Mouse (Mus musculus): ENCODE measurements around the gene Nlrc4. TPM values are rescaled to one million over a fixed set of nuclear protein-coding genes. Genes with fewer than 3 reads are reported as not detected.
"Not testable (repeated sequence)": the region's sequence is repeated elsewhere in the genome, so short reads cannot be mapped to it uniquely, and the experiment has no call there.

Gene Nlrc4
- under 1 TPM; 0.43 to 0.52 TPM for total RNA-seq (2021)
- 0.03 and 0.10 TPM in 2 replicates for polyA plus RNA-seq (2012; rRNA removed)
- long read RNA-seq = 0 reads

DNA sequence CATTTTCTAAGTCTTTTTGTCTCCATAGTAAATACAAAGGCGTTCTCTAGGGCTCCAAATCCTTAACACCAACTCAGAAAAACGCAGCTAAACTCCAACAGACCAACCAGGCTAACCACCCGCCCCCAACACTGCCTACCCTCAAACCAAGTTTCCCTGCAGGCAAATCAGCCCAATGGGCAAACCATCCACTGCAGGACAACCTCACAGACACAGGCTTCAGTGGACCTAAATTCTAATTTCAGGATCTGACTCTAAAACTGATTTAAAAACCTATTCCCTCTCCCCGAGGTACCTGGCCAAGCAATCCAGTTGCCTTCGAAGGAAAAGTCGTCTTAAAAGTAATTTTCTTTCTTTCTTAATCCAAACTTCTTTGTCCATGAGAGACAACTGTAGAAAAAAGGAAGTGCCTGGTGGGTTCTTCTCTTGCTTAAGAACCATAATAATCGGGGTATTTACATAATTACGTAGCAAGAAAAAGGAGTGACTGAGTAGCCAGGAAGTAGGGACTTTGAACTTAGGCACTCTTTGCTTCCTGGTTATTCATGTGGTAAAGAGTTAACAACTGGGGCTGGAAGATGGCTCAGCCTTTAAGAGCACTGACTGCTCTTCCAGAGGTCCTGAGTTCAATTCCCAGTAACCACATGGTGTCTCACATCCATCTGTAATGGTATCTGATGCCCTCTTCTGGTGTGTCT, at the start of gene Nlrc4:
Gene Nlrc4 (minus strand): TSS at position 432 of the 698 bp plus-strand sequence.
- no peak for DNase-seq

DNA sequence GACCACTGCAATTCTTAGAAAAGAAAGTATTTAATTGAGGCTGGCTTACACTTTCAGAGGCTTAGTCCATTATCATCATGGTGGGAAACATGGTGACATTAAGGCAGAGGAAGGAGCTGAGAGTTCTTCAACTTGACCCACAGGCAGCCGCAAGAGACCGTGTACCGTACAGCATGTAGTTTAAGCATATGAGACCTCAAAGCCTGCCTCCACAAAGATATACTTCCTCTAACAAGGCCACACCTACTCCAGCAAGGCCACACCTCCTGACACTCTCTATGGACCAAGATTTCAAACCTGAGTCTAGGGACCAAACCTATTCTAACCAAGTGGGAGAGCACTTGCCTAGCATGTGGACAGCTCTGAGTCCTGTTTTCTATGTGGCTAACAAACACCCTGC, 49.7 kb upstream of the Nlrc4 start:
- no peak for DNase-seq

DNA sequence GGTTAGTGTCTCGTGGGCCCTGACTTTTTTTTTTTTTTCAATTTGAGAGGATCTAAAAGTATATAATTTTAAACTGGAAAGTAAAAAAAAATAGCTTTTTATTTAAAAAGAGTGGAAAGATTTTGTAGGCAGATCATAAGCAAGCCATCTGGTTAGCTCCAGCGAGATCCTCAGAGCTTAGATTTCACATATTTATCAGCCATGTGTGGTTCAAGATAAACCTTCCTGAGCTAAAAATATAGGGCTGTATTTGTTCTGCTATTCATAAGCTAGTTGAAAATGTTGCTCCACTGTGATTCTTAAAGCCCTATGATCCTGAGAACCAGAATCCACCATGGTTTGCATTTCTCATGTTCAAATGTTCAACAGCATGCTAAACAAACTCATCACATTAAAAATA, 49.0 kb upstream of the Nlrc4 start:
- no peak for DNase-seq

DNA sequence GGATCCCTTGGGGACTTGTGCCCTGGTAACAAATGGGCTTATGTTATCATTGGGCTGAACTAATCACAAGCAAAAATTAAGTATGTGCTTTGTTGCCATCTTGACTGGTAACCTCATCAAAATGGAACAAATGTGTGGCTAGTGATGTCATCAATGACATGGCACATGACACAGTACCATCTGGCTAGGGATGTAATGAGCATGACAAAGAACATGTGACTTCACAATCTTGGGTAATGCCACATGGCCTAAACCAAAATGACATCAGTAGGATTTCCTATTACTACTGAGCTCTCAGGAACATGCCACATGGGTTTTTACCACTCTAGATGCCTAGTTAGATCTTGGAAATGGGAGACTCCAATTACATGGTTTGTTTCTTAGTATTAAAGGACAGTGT, 42.1 kb upstream of the Nlrc4 start:
- no peak for DNase-seq

DNA sequence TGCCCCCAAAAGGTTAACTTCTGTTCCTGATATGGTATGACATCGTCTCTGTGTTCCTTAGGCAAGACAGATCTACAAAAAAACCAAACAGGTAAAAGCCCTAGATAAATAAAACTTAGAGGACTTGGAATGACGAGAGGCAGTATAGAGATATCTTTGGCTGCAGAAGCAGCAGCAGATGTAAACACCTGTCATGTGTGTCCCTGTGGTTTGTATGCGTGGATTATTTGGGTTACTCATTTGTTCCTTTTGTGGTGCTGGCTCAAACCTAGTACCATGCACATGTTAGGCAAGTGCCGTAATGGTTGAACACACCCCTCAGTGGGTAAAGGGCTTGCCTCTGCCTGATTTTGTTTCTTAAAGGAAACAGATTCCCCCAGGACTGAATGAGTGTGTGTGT, 41.3 kb upstream of the Nlrc4 start:
- DNase-seq = no peak

DNA sequence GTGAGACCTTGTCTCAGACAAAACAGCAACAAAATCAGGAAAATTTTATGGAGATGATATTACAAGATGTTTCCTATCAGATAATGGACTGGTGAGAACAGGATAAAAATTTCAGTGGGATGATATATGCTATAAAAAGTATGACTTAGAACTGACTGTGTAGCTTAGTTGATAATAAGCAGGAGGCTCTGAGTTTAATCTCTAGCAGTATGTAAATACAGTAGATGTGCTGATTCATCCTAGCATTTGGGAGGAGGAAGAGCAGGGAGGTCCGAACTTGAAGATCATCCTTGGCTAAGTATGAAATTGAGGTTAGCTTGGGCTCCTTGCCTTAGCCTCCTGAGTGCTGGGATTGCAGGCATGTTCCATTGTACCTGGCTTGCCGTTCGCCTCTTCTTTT, 32.6 kb upstream of the Nlrc4 start:
- no peak for DNase-seq

DNA sequence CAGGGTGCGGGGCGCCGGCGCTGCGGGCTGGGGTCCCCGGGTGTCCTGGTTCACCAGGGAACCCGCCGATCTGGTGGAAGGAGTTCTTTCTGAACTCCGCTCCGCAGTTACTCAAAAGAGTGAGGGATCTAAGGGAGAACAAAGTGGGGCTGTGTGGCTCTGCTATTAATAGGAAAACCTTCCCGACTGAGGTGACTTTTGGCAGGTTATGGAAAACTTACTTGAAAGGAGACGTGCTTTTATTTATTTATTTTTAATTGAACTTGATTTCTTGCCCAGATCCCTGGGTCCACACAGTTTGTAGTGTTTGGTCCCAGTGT, 30.9 kb upstream of the Nlrc4 start:
- DNase-seq = no peak

DNA sequence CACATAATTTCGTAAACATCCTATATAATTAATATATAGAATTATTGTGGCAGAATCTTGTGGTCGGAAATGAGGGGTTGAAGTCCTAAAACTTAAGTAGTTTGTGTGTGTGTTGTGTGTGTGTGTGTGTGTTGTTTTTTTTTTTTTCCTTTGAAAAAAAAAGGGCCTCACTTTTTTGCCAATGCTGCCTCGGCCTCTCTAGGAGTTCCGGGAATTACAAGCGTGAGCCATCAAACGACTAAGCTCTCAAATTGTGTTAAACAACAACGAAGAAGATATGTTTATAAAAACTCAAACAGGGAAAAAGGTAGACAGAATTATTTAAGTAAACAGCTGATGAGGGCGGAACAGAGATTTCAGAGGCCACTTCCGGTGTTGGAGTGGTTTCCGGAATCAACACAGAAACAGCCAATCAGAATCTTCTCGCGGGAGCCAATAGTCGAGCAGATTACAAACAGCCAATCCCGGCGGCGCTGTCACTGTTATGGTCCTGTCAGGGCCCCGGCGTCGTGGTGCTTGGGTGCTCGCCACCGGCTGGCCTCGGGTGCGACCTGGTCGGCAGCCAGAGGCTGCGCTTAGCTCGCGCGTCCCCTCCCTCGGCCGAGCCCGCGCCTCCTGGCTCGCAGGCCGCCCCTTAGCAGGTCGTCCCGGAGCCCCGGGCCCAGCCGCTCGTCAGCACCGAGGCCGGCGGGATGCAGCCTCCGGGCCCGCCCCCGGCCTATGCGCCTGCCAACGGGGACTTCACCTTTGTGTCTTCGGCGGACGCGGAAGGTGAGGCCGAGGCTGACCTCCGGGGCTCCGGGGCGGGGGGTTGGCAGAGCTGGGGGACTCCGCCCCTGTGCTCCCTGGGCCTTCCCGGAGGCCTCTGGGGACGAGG, 30.3 kb upstream of the Nlrc4 start, which contains the start of gene Yipf4:
Gene Yipf4 (plus strand): TSS at position 470 of the 877 bp plus-strand sequence.
- DNase-seq = peak; percentile 98

DNA sequence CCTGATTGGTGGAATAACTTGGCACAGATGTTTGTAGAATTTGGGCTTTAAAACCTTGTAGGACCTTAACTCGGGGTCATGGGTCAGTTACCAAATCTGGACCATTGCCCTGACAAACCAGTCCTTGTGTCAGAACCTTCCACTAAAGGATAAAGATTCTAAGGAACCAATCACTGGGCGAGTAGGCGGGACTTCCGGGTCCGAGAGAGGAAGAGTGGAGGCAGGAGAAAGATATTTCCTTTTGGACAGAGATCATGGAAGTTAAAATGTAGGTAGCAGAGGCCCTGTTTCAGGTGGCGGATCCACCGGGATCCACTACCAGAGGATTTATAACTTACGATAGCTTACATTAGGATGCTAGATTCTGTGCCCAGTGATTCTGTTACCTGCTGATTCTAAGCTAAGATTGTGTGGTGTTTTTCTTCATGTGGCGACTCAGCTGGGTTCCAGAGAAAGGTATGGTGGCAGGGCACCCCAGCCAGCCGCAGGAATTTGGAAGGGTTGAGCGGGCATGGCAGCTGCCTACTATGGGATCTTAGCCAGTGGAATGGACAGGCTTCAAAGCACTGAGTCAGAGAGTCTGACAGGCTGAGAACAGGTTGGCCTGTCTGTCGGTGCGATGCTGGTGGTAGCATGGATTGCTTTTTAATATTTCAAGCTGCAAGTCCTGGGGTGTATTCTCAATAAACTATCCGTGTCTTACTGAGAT, 21.6 kb upstream of the Nlrc4 start:
- DNase-seq = no peak

DNA sequence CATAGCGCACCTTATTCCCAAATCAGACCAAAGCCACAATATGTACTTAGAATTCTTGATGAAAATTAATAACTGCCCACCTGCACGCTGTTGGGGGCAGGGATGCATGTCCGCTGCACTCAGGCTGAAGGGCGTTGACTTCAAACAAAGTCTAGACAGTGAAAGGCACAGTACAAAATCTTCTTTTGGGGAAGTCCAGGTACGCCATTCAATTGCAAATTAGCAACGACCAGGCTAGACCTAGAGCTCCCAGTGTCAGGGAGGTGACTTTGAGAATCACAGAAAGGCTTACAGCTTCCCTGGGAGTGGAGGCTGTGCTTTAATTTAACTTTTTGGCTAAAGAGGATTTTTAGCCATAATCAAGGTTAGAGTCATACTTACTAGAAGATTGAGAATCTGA, 11.2 kb upstream of the Nlrc4 start:
- not testable (repeated sequence) for DNase-seq

DNA sequence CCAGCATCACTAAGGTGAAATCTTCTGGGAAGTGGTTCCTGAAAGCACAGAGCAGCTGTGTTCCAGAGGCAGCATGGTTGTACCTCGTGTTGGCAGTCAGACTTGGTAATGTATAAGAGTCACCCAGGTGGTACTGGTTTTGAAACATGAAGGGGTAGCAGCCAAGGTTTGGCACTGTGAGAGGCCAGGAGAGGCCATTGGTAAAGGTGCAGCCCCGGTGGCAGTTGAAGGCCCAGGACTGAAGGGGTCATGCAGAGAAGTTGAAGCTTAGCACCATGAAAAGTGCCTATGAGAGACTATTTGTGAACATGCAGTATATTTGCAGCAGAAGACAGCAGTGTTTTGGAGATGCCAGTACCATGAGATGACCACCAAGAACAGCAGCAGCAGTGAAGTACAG, 9.0 kb upstream of the Nlrc4 start:
- not testable (repeated sequence) for DNase-seq

DNA sequence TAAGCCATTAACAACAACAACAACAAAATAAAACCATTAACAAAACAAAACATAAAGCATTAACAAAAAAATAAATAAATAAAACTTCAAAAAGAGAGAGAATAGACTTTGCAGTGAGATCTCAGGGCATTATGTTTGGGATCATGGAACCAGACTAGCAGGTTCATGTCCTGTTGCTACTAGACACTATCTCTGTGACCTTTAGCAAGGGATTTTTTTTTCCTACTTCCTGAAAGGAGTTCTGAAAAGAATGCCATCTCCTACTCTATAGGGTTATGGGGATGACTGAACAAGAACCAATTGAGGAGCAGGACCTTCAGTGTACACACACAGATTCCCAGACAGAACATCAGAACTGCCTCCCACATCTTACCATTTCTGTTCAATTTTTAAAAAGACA, 4.6 kb upstream of the Nlrc4 start:
- no peak for DNase-seq

DNA sequence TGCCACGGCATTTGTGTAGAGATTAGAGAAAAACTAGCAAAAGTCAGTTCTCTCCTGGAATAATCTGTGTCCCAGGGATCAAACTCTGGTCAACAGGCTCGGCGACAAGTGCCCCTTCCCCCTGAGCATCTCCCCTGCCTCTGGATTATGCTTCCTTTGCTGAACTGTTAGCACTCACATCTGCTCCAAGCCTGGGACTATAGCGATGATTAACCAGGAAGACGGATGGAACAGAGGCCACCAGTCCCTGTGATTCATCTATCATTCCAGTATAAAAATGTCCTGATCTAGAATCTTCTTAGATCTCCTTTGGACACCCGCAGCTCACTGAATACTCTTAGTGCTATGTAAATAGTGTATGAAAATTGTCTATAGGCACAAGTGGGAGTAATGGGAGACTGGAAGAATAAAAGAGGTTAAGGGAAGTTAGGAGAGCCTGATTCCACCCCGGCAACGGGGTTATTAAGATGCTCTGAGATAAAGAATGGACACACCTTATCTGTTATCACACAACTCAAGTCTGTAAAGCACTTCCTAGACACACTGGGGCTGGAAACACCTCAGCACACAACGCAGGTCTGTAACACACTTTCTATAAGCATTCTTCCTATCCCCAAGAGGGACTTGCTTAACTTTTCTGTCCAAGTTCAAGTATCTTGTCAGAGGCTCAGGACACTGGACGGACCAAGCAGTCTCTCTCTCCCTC, 817 bp downstream of the Nlrc4 start:
- no peak for DNase-seq

DNA sequence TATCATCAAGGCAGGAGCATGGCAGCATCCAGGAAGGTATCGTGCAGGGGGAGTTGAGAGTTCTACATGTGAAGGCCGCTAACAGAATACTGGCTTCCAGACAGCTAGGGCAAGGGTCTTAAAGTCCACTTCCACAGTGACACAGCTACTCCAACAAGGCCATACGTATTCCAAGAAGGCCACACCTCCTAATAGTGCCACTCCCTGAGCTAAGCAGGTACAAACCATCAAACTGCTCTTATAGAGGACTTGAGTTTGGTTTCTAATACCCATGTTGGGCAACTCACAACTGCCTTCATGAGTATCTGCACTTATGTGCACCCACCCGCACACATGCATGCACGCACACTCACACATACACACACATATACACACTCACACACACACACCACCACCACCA, 2.1 kb downstream of the Nlrc4 start:
- DNase-seq = no peak

DNA sequence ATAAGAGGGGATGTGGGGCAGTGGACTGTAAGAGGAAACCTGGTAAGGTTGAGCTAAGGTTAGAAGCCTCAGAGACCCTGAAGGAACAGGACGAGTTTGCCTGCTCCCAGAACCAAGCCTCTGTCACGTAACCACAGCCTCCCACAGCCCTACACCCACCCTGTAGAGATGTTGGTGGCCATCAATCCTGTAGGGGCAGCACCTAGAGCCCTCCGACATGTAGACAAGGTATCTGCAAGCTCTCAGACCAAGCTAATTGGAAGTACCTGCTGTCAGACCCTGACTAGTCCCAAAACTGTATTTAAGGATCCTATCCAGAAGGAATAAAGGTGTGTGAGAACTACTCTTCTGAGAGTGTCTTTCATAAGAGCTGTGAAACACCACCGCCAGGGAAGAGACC, 3.5 kb downstream of the Nlrc4 start:
- DNase-seq = no peak

DNA sequence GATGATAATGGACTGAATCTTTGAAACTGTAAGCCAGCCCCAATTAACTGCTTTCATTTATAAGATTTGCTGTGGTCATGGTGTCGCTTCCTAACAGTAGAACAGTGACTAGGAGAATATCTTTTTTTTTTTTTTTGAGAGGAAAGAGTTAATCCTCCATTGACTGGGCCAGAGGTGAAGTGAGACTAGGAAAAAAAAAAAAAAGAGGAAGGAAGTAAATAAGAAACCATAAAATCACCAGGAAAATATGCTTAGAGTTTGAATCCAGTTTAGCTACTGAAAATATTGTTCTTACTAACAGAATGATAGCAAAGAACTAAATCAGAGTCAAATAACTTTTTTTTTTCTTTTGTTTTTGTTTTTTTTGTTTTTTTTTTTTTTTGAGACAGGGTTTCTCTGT, 4.3 kb downstream of the Nlrc4 start:
- DNase-seq = no peak

DNA sequence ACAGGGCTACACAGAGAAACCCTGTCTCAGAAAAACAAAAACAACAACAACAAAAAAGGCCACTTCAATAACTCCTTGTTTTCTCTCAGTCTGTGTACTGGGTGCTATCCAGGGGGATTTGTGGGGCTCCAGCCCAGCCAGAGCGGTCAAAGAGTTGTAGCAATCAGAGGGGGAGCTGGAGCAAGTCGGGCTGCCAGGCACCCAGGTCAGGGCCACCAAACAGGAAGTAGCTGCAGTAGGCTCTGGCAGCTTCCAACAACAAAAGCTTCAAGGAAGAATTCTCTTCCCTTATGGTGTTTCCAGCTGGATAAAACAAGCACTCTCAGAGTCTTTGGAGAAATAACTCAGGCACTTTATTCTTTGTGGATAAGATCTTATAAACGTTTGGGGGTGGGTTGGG, 5.0 kb downstream of the Nlrc4 start:
- DNase-seq = no peak

DNA sequence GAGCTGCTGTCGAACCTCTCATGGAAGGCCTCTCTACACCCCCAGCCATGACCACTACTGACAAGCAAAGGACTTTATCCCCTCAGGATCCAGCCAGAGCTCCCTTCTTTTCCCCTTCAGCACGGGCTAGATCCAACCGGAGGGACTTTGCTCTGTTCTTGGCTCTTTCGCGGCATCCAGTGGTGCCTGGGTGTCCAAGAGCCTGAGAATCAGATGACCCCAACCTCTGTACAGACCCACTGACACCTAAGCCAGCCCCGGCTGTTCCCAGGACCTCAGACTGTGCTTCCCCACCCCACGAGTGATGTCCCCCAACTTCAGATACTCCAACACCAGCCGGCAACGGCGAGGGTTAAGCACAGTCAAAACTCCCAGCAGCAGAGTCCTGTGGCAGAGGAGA, 9.2 kb downstream of the Nlrc4 start:
- DNase-seq = no peak

DNA sequence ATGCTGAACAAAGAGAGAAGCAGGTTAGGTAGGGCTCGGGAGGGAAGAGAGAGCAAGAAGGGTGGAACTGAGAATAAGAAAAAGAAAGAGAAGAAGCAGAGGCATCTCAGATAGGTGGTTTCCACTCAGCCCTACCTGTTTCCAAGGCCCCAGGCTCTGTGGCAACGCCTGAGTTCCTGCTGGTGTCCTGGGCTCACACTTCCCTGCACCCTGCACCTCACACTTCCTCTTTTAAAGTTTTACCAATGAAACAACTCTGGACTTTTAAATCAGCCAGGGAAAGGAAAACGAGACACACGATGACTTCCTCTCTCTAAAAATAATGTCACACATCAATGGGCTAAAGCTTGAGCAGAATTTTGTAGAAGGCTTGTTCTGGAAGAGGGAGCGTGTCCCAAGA, 18.5 kb downstream of the Nlrc4 start:
- DNase-seq = no peak

DNA sequence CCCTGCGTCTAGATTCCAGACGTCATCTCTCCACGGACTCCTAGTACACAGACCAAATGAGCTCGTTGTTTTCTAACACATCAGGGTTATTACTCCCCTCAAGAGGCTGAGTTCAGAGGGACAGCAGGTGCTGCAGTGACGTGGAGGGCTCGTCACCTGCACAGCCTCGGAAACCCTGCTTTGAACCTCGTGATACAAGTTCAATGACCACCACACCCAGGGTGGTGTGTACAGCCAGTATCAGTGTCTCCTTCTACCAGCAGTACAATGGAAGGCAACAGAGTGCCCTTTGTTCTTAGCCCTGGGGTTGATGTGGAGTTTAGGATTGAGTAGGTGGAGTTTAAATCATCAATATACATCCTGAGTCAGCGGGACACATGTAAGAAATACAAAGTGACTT, 21.2 kb downstream of the Nlrc4 start:
- no peak for DNase-seq

DNA sequence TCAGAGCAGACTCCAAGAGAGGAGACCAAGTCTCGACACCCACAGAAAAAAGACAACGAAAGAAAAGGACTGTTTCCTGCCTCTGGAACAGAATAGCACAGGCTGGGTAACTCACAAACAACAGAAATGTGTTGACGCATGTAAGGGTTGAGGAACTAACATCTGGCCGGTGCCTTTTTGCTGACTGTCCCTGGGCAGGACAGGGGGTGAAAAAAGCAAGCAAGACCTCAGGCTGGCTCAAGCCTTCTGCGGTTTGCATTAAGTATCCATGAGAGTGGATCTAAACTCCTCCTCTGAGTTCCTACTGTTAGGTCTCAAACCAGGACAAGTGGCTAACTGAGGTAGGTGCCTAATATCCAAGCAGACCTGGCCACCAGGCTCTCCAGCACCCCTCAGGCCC, 26.3 kb downstream of the Nlrc4 start:
- no peak for DNase-seq

DNA sequence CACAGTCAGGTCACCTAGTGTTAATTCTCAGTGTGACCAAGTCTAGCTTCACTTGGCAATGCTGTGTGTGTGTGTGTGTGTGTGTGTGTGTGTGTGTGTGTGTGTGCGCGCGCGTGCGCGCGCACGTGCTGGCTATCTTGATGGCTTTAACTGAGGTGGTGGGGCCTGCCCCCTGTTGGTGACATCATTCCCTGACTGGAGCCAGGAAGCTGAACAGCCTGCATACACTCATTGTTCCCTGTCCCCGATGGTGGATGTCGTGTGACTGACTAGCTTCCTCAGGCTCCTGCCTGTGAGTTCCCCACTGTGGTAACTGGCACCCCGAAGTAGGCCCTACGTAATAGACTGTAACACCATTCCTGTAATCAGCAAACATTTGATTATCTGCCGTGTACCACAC, 27.5 kb downstream of the Nlrc4 start:
- peak; percentile 7 for DNase-seq

All from adrenal gland, adult 2 months (tissue).